Mouse (Mus musculus): ENCODE data around the gene Ap1b1. TPM values are rescaled to one million over a fixed set of nuclear protein-coding genes. Genes with fewer than 3 reads are reported as not detected.

The Ap1b1 gene
- polyA plus RNA-seq, 1 experiment = 27.7 TPM

DNA sequence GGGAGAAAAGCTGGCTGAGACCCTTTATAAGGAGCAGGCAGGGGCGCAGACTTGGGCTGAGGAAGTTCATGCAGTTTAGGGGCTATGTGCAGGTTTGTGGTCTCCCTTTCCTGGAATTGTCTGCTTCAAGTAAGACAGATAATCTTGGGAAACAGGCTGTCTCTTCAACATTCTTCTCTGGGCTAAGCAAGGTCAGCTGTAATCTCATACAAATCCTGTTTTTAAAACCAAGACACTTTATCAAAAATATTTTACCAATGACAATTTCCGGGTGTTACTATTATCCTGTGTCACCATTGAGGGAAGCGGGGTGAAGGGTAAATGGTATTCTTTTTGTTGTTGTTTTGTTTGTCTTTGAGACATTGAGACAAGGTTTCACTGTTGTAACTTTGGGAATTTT, 1.8 kb upstream of the Ap1b1 start:
- Histone ChIP-seq H3K4me1 (ENCODE audit: control insufficient read depth, insufficient read depth, low read length) (peaks cover 8% of the 10 kb centered on the region), H3K36me3 (ENCODE audit: control insufficient read depth, insufficient read depth, low read length) (no peaks in the 10 kb centered on the region), H3K27me3 (ENCODE audit: control insufficient read depth, insufficient read depth, low read length) (no peaks in the 10 kb centered on the region), H3K4me3 (ENCODE audit: control insufficient read depth, low read depth, low read length) (no peak overlapping the region), H3K27ac (ENCODE audit: control insufficient read depth, insufficient read depth, low read depth, low read length) (no peak overlapping the region)
- TF ChIP-seq POLR2A (IDR thresholded peaks at IDR 0.05; ENCODE audit: control insufficient read depth, low read depth, low read length) (no peak), CTCF (IDR thresholded peaks at IDR 0.05; ENCODE audit: control insufficient read depth, insufficient read depth, insufficient replicate concordance, low read depth, low read length) (no peak)

DNA sequence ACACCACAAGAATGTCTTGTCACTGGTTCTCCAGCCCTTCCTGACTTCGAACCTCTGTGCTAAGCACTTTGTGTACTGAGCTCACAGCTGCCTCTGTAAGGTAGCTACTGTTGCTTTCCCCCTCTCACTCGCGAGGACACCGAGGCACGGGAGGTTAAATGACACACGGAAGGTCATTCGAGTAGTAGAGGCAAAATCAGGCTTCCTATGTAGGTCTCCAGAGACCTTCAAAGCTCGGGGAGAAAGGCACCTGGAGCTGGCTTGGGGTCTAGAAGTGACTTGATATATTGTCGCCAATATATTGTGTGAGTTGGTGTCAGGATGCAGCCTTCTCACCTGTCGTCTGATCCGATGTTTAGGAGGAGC, 846 bp downstream of the Ap1b1 start:
- TF ChIP-seq CTCF (IDR thresholded peaks at IDR 0.05; ENCODE audit: control insufficient read depth, insufficient read depth, insufficient replicate concordance, low read depth, low read length) = no peak
- TF ChIP-seq POLR2A (IDR thresholded peaks at IDR 0.05; ENCODE audit: control insufficient read depth, low read depth, low read length) = no peak
- no peaks in the 10 kb centered on the region for H3K36me3 ChIP-seq (ENCODE audit: control insufficient read depth, insufficient read depth, low read length)
- no peaks in the 10 kb centered on the region for H3K27me3 ChIP-seq (ENCODE audit: control insufficient read depth, insufficient read depth, low read length)
- peak overlapping the region; percentile 46 for H3K27ac ChIP-seq (ENCODE audit: control insufficient read depth, insufficient read depth, low read depth, low read length)
- peak overlapping the region; percentile 97 for H3K4me3 ChIP-seq (ENCODE audit: control insufficient read depth, low read depth, low read length)
- H3K4me1 ChIP-seq (ENCODE audit: control insufficient read depth, insufficient read depth, low read length) = peaks cover 8% of the 10 kb centered on the region

GRCm38 (mm10) chr11:4989187-4989586, 2.6 kb downstream of the Ap1b1 start:
- Histone ChIP-seq H3K36me3 (ENCODE audit: control insufficient read depth, insufficient read depth, low read length) (no peaks in the 10 kb centered on the region), H3K27ac (ENCODE audit: control insufficient read depth, insufficient read depth, low read depth, low read length) (no peak overlapping the region), H3K4me1 (ENCODE audit: control insufficient read depth, insufficient read depth, low read length) (peaks cover 8% of the 10 kb centered on the region), H3K4me3 (ENCODE audit: control insufficient read depth, low read depth, low read length) (no peak overlapping the region), H3K27me3 (ENCODE audit: control insufficient read depth, insufficient read depth, low read length) (no peaks in the 10 kb centered on the region)
- no peak for TF ChIP-seq POLR2A (IDR thresholded peaks at IDR 0.05; ENCODE audit: control insufficient read depth, low read depth, low read length)
- TF ChIP-seq CTCF (IDR thresholded peaks at IDR 0.05; ENCODE audit: control insufficient read depth, insufficient read depth, insufficient replicate concordance, low read depth, low read length) = no peak

- Histone ChIP-seq H3K36me3 (ENCODE audit: control insufficient read depth, insufficient read depth, low read length) (no peaks in the 10 kb centered on the region), H3K27ac (ENCODE audit: control insufficient read depth, insufficient read depth, low read depth, low read length) (no peak overlapping the region), H3K4me1 (ENCODE audit: control insufficient read depth, insufficient read depth, low read length) (peaks cover 5% of the 10 kb centered on the region), H3K27me3 (ENCODE audit: control insufficient read depth, insufficient read depth, low read length) (no peaks in the 10 kb centered on the region), H3K4me3 (ENCODE audit: control insufficient read depth, low read depth, low read length) (no peak overlapping the region)
- TF ChIP-seq POLR2A (IDR thresholded peaks at IDR 0.05; ENCODE audit: control insufficient read depth, low read depth, low read length) (no peak), CTCF (IDR thresholded peaks at IDR 0.05; ENCODE audit: control insufficient read depth, insufficient read depth, insufficient replicate concordance, low read depth, low read length) (no peak)
Measured at GRCm38 (mm10) chr11:4992471-4992870, 5.8 kb downstream of the Ap1b1 start.

DNA sequence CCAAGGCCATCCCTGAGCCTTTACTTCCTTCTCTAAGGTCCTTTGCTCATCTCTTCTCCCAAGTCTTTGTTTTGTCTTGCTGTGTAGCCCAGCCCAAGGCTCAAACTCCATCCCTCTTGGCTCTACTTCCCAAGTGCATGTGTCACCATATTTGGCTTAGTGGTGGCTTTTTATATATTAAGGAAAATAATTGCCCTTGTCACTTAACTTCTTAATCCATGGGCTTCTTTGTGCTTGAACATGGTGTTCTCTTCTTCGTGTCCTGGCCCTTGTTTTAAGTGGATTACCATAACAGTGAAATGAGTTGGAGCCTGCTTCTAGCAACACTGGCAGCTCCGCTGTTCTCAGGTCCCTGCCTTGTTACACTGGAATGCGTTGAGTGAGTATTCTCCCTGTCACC, 9.1 kb downstream of the Ap1b1 start:
- TF ChIP-seq POLR2A (IDR thresholded peaks at IDR 0.05; ENCODE audit: control insufficient read depth, low read depth, low read length) (no peak), CTCF (IDR thresholded peaks at IDR 0.05; ENCODE audit: control insufficient read depth, insufficient read depth, insufficient replicate concordance, low read depth, low read length) (no peak)
- Histone ChIP-seq H3K27me3 (ENCODE audit: control insufficient read depth, insufficient read depth, low read length) (no peaks in the 10 kb centered on the region), H3K27ac (ENCODE audit: control insufficient read depth, insufficient read depth, low read depth, low read length) (no peak overlapping the region), H3K36me3 (ENCODE audit: control insufficient read depth, insufficient read depth, low read length) (no peaks in the 10 kb centered on the region; the same call in 1 of the 2 replicates), H3K4me1 (ENCODE audit: control insufficient read depth, insufficient read depth, low read length) (no peaks in the 10 kb centered on the region; the same call in 1 of the 2 replicates), H3K4me3 (ENCODE audit: control insufficient read depth, low read depth, low read length) (no peak overlapping the region)

DNA sequence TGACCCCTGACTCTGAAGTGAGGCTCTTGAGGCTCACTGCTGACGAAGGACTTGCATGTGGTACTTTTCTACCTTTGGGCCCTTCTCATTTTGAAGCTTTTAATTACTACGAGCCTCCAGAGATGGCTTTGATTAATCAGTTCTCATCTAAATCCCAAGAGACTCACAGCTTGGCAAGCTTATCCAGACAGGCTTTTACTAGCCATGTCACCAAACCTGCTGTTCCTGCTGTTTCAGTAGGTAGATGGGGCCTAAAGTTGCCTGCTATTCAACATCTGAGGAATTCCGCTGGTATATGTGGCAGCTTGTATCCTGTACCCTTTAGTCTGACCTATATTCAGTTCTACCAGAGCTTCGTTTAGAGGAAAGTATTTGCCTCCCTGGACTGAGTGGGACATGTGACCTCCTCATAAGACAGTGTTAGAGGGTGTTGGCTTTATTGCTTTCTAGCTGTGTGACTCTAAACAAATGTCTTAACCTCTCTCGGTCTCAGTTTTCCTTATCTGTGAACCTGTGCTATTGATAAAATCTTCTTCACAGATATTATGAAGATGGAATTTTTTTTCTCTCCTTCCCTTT, 10.1 kb downstream of the Ap1b1 start:
- Histone ChIP-seq H3K4me3 (ENCODE audit: control insufficient read depth, low read depth, low read length) (no peak overlapping the region), H3K4me1 (ENCODE audit: control insufficient read depth, insufficient read depth, low read length) (no peaks in the 10 kb centered on the region; the same call in 1 of the 2 replicates), H3K27me3 (ENCODE audit: control insufficient read depth, insufficient read depth, low read length) (no peaks in the 10 kb centered on the region), H3K36me3 (ENCODE audit: control insufficient read depth, insufficient read depth, low read length) (no peaks in the 10 kb centered on the region; the same call in none of the 2 replicates), H3K27ac (ENCODE audit: control insufficient read depth, insufficient read depth, low read depth, low read length) (no peak overlapping the region)
- TF ChIP-seq CTCF (IDR thresholded peaks at IDR 0.05; ENCODE audit: control insufficient read depth, insufficient read depth, insufficient replicate concordance, low read depth, low read length) = no peak
- no peak for TF ChIP-seq POLR2A (IDR thresholded peaks at IDR 0.05; ENCODE audit: control insufficient read depth, low read depth, low read length)

DNA sequence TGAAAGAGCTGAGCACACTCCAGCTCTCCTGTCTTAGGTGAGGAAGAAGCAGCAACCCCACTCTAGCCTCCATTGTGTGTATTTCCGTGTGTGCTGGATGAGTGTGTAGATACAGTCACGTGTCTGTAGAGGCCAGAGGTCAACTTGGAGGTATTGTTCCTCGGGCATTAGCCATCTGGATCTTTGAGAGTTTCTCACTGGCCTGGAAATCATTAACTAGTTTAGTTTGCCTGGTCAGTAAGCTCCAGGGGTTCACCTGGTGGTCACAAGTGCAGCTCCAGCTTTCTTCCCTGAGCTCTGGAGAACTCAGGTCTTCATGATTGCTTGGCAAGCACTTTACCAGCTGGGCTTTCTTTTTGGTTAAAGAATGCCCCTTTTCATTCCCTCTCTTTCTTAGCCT, 11.7 kb downstream of the Ap1b1 start:
- no peaks in the 10 kb centered on the region for H3K4me1 ChIP-seq (ENCODE audit: control insufficient read depth, insufficient read depth, low read length)
- no peaks in the 10 kb centered on the region for H3K27me3 ChIP-seq (ENCODE audit: control insufficient read depth, insufficient read depth, low read length)
- TF ChIP-seq POLR2A (IDR thresholded peaks at IDR 0.05; ENCODE audit: control insufficient read depth, low read depth, low read length) (no peak), CTCF (IDR thresholded peaks at IDR 0.05; ENCODE audit: control insufficient read depth, insufficient read depth, insufficient replicate concordance, low read depth, low read length) (no peak)
- no peaks in the 10 kb centered on the region; the same call in none of the 2 replicates for H3K36me3 ChIP-seq (ENCODE audit: control insufficient read depth, insufficient read depth, low read length)
- H3K4me3 ChIP-seq (ENCODE audit: control insufficient read depth, low read depth, low read length) = no peak overlapping the region
- H3K27ac ChIP-seq (ENCODE audit: control insufficient read depth, insufficient read depth, low read depth, low read length) = no peak overlapping the region

All from testis, adult 2 months (tissue).